Mouse (Mus musculus) effector memory CD4-positive, alpha-beta T cell, adult 5 months (primary cell): ENCODE data around the gene Olfr610. TPM values are rescaled to one million over a fixed set of nuclear protein-coding genes. Genes with fewer than 3 reads are reported as not detected.

ENCODE experiments used
- polyA plus RNA-seq: library from polyadenylated mRNA; unstranded; fragments of 100-300 nt; shearing (Covaris generic); gene quantifications from one replicate; pipeline ENCODE4 v1.2.1, GENCODE M21; 2017

The Olfr610 gene
- not detected for polyA plus RNA-seq

GRCm38 (mm10) chr7:103512022-103512421 lies at the start of gene Olfr610:
Gene Olfr610, minus strand, starts transcription at chr7:103512122.

DNA sequence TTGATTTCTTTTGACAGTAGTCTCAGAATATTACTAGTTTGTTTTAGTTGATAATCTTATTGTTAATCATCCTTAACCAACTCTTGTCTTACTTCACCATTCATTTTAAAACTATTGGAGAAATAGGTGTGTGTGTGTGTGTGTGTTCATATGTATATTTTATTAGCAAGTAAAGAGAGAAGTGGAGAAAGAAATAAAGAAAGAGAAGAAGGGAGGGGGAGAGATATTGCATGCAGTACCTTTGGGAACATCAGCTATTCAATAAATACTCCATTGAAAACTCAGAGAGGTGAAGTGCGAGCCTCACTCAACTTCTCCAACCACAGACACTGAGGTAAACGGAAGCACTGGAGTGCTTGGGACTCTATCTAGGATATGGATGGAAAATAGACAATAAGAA lies 43.9 kb upstream of the Olfr610 start, which contains the start of gene Olfr615:
Gene Olfr615, plus strand, starts transcription at position 301 of the 400 bp plus-strand sequence.

DNA sequence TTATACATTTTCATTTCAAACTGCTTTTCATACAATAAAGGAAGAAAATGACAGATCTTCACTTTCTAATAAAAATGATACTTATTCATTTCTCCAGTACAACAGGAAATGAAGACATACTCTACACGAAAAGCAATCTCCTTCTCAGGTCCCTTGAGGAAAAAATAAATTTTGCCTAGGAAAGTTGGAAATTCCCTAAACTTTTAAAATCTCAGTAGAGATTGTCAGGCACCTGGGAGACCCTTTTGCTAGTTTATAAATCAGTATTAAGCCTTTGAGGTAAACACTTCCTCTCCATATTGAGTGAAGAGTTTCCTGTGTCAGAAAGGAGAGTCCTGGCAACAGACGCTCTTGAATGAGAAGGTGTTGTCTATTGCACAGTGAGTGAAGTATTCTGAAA lies 35.9 kb upstream of the Olfr610 start, which contains the start of gene Olfr613:
Gene Olfr613, plus strand, starts transcription at position 301 of the 400 bp plus-strand sequence.

GRCm38 (mm10) chr7:103542617-103543016 lies 30.7 kb upstream of the Olfr610 start, which contains the start of gene Olfr612:
Gene Olfr612, minus strand, starts transcription at chr7:103542717.

GRCm38 (mm10) chr7:103520746-103521145 lies 8.8 kb upstream of the Olfr610 start, which contains the start of gene Olfr611:
Gene Olfr611, minus strand, starts transcription at chr7:103520846.

DNA sequence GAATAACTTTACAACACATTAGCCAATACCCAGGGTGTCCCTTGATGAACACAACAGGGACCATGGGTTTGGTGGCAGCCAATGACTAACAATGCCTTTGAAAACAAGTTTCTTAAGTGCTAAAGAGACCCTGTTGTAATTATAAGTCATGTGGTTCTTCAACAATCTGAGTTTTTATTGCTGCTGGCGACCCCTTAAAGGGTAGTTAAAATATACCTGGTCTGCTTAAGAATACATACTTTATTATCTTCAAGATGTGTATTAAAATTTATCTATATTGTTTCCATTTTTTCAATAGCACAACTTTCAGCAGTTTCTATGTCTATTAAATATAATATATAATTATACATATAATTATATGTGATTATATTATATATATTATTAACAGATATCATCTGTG lies 14.0 kb downstream of the Olfr610 start, which contains the start of gene Olfr609:
Gene Olfr609, minus strand, starts transcription at position 101 of the 400 bp plus-strand sequence.

DNA sequence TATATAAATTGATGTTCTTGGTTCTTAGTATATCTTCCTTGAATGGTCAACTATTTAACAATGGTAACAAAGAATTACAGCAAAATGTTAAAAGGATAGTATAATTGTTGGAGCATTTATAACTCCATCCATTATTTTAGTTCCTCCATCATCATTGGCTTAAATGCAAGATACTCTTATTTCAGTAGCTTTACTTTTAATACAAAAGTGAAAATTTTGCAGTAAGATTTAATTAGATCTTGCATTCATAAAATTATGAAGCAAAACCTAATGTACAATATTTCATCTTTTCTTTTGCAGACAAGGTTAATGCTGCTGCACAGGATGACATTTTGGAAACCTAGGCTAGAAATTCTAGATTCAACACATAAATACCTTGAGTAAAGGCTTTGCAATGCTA lies 42.3 kb downstream of the Olfr610 start, which contains the start of gene Olfr608:
Gene Olfr608, plus strand, starts transcription at position 301 of the 400 bp plus-strand sequence.

Other genes with a start within 250 kb of the Olfr610 start
- 0.27 TPM for gene Olfr596, start 206.5 kb downstream of the Olfr610 start, polyA plus RNA-seq
- gene Olfr597, start 195.8 kb downstream of the Olfr610 start, polyA plus RNA-seq, result not detected
- gene Olfr598, start 188.6 kb downstream of the Olfr610 start, polyA plus RNA-seq, result not detected
- gene Olfr599, start 176.2 kb downstream of the Olfr610 start, polyA plus RNA-seq, result not detected
- gene Olfr600, start 162.5 kb downstream of the Olfr610 start, polyA plus RNA-seq, result not detected
- not detected for gene Olfr601, start 149.5 kb downstream of the Olfr610 start, polyA plus RNA-seq
- not detected for gene Olfr603, start 125.9 kb downstream of the Olfr610 start, polyA plus RNA-seq
- gene Usp17lc, start 97.0 kb downstream of the Olfr610 start, polyA plus RNA-seq, result not detected
- not detected for gene Olfr605, start 66.7 kb downstream of the Olfr610 start, polyA plus RNA-seq
- not detected for gene Olfr606, start 63.1 kb downstream of the Olfr610 start, polyA plus RNA-seq
- gene Olfr607, start 48.0 kb downstream of the Olfr610 start, polyA plus RNA-seq, result 0.09 TPM
- not detected for gene Olfr608, start 42.2 kb downstream of the Olfr610 start, polyA plus RNA-seq
- not detected for gene Olfr609, start 14.1 kb downstream of the Olfr610 start, polyA plus RNA-seq
- not detected for gene Olfr611, start 8.7 kb upstream of the Olfr610 start, polyA plus RNA-seq
- gene Olfr612, start 30.6 kb upstream of the Olfr610 start, polyA plus RNA-seq, result not detected
- not detected for gene Olfr613, start 36.0 kb upstream of the Olfr610 start, polyA plus RNA-seq
- gene Olfr615, start 44.0 kb upstream of the Olfr610 start, polyA plus RNA-seq, result not detected
- not detected for gene Olfr616, start 57.0 kb upstream of the Olfr610 start, polyA plus RNA-seq
- gene Olfr617, start 60.9 kb upstream of the Olfr610 start, polyA plus RNA-seq, result not detected
- not detected for gene Olfr618, start 78.0 kb upstream of the Olfr610 start, polyA plus RNA-seq
- not detected for gene Olfr619, start 88.5 kb upstream of the Olfr610 start, polyA plus RNA-seq
- gene Olfr620, start 100.4 kb upstream of the Olfr610 start, polyA plus RNA-seq, result not detected
- not detected for gene Olfr622, start 130.6 kb upstream of the Olfr610 start, polyA plus RNA-seq
- not detected for gene Olfr623, start 151.6 kb upstream of the Olfr610 start, polyA plus RNA-seq
- not detected for gene Olfr624, start 159.1 kb upstream of the Olfr610 start, polyA plus RNA-seq
- gene Olfr625-ps1, start 170.6 kb upstream of the Olfr610 start, polyA plus RNA-seq, result not detected
- not detected for gene Olfr243, start 202.5 kb upstream of the Olfr610 start, polyA plus RNA-seq
- gene Olfr628, start 218.3 kb upstream of the Olfr610 start, polyA plus RNA-seq, result not detected
- not detected for gene Olfr629, start 232.8 kb upstream of the Olfr610 start, polyA plus RNA-seq
- not detected for gene Olfr630, start 245.2 kb upstream of the Olfr610 start, polyA plus RNA-seq